Mouse (Mus musculus) stomach, embryonic 14.5 days (tissue): Measurements from ENCODE around the gene Gm3854. TPM values are rescaled to one million over a fixed set of nuclear protein-coding genes. Genes with fewer than 3 reads are reported as not detected.
"Not testable (repeated sequence)": the region's sequence is repeated elsewhere in the genome, so short reads cannot be mapped to it uniquely, and the experiment has no call there.

Experiments used
- ATAC-seq: fragments of 200-750 bp; cut with Nextera tagmentation; 2 replicates; pipeline ENCODE4 v1.8.0; 2017; ENCODE audit warnings: low read depth, moderate TSS enrichment; ENCODE audit not compliant: insufficient number of reproducible peaks, insufficient read depth, low FRiP score
- H3K27ac ChIP-seq: fragments of 300-500 bp; sonication (generic); 2 replicates; pipeline ENCODE4 v1.5.1; 2014; ENCODE audit warnings: mild to moderate bottlenecking, low read length, moderate library complexity, mixed read lengths
- H3K27me3 ChIP-seq: fragments of 300-500 bp; sonication (generic); 2 replicates; pipeline ENCODE4 v1.6.1; 2014; ENCODE audit warnings: low read length, control low read depth, mixed read lengths; ENCODE audit not compliant: control insufficient read depth, insufficient read depth
- H3K36me3 ChIP-seq: fragments of 300-500 bp; sonication (generic); 2 replicates; pipeline ENCODE4 v1.6.1; 2014; ENCODE audit warnings: mild to moderate bottlenecking, control low read depth, low read length, moderate library complexity, mixed read lengths; ENCODE audit not compliant: control insufficient read depth, insufficient read depth
- H3K4me1 ChIP-seq: fragments of 300-500 bp; sonication (generic); 2 replicates; pipeline ENCODE4 v1.6.1; 2014; ENCODE audit warnings: low read length, control low read depth, mixed read lengths; ENCODE audit not compliant: control insufficient read depth, insufficient read depth
- H3K4me2 ChIP-seq: fragments of 300-500 bp; sonication (generic); replicated peaks from 2 replicates; pipeline ENCODE4 v1.6.1; 2014; ENCODE audit warnings: low read depth, low read length, control low read depth
- H3K4me3 ChIP-seq: fragments of 300-500 bp; sonication (generic); 2 replicates; pipeline ENCODE4 v1.5.1; 2014; ENCODE audit warnings: low read depth, low read length, control low read depth
- H3K9ac ChIP-seq: fragments of 300-500 bp; sonication (generic); replicated peaks from 2 replicates; pipeline ENCODE4 v1.6.1; 2014; ENCODE audit warnings: low read depth, mild to moderate bottlenecking, control low read depth, low read length, moderate library complexity, mixed read lengths
- H3K9me3 ChIP-seq: fragments of 300-500 bp; sonication (generic); 2 replicates; pipeline ENCODE4 v1.6.1; 2016; ENCODE audit warnings: low read depth, low read length, control low read depth; ENCODE audit not compliant: control insufficient read depth
- WGBS: fragments of 180-500 bp; shearing (Covaris S2); extraction: QIAGEN DNeasy Blood & Tissue Kit; methylation state at CpG from one replicate; pipeline ENCODE4 v1.1.7; 2014; 5-methylcytosine and 5-hydroxymethylcytosine counted together
- polyA plus RNA-seq: library from polyadenylated mRNA; unstranded; fragments of >200 nt; fragmentation: Nextera tagmentation; extraction: Ambion mirVana; gene quantifications from 2 replicates; pipeline ENCODE4 v1.2.1, GENCODE M21; 2014

Gene Gm3854
- polyA plus RNA-seq: 2.1 and 2.3 TPM in 2 replicates

GRCm38 (mm10) chr7:6343501-6344071 lies at the start of gene Gm3854:
Gene Gm3854 (plus strand): TSS chr7:6343759.
- under 1% methylated on average over 26 of the region's 26 CpGs for WGBS

GRCm38 (mm10) chr7:6300796-6301195 lies 42.8 kb upstream of the Gm3854 start:
- H3K36me3 ChIP-seq, H3K9ac ChIP-seq, ATAC-seq, H3K4me1 ChIP-seq, H3K4me2 ChIP-seq, H3K27me3 ChIP-seq, H3K9me3 ChIP-seq, H3K27ac ChIP-seq, H3K4me3 ChIP-seq: not testable (repeated sequence)
- WGBS: 62% methylated on average over 11 of the region's 11 CpGs

More at GRCm38 (mm10) chr7:6343501-6344071, at the start of gene Gm3854:
- Histone ChIP-seq H3K36me3 (no peaks in the 10 kb centered on the region), H3K27ac (no peak within 1 kb of the TSS), H3K9ac (0 out of 2 replicates have a peak within 1 kb of the TSS, but pooled peaks have one; percentile 22), H3K4me2 (peak within 1 kb of the TSS; percentile 43), H3K27me3 (no peaks in the 10 kb centered on the region), H3K4me3 (peak within 1 kb of the TSS; percentile 62), H3K9me3 (no peaks in the 10 kb centered on the region), H3K4me1 (no peaks in the 10 kb centered on the region)
- ATAC-seq: peak; percentile 90

GRCm38 (mm10) chr7:6330458-6331232 lies 12.9 kb upstream of the Gm3854 start:
- peak; percentile 57 for ATAC-seq

GRCm38 (mm10) chr7:6331233-6331956 lies 12.2 kb upstream of the Gm3854 start, which contains the start of gene Zfp583:
Gene Zfp583 (minus strand): TSS chr7:6331285.
- WGBS: 6% methylated on average over 31 of the region's 31 CpGs

More at GRCm38 (mm10) chr7:6330458-6331232, 12.9 kb upstream of the Gm3854 start:
- H3K9me3 ChIP-seq: no peaks in the 10 kb centered on the region
- peak overlapping the region; percentile 70 for H3K27ac ChIP-seq
- peak overlapping the region; percentile 71 for H3K9ac ChIP-seq
- H3K36me3 ChIP-seq: no peaks in the 10 kb centered on the region; the same call in 1 of the 2 replicates
- H3K4me3 ChIP-seq: peak overlapping the region; percentile 55
- 0 out of 2 replicates have a peak, but pooled peaks cover 7% of the 10 kb centered on the region for H3K4me1 ChIP-seq
- H3K4me2 ChIP-seq: peak overlapping the region; percentile 69
- 14% methylated on average over 23 of the region's 23 CpGs for WGBS
- no peaks in the 10 kb centered on the region for H3K27me3 ChIP-seq

GRCm38 (mm10) chr7:6339865-6340264 lies 3.7 kb upstream of the Gm3854 start:
- no peaks in the 10 kb centered on the region for H3K4me1 ChIP-seq
- no peaks in the 10 kb centered on the region for H3K36me3 ChIP-seq
- no peak overlapping the region for H3K9ac ChIP-seq
- no peaks in the 10 kb centered on the region for H3K27me3 ChIP-seq
- H3K27ac ChIP-seq: no peak overlapping the region
- no peaks in the 10 kb centered on the region for H3K9me3 ChIP-seq
- H3K4me2 ChIP-seq: no peak overlapping the region
- H3K4me3 ChIP-seq: no peak overlapping the region
- no peak for ATAC-seq
- 81% methylated on average over 5 of the region's 5 CpGs for WGBS

More at GRCm38 (mm10) chr7:6331233-6331956, 12.2 kb upstream of the Gm3854 start, which contains the start of gene Zfp583:
- peak within 1 kb of the TSS; percentile 70 for H3K27ac ChIP-seq
- H3K27me3 ChIP-seq: no peaks in the 10 kb centered on the region
- peak within 1 kb of the TSS; percentile 71 for H3K9ac ChIP-seq
- no peaks in the 10 kb centered on the region for H3K9me3 ChIP-seq
- 0 out of 2 replicates have a peak, but pooled peaks cover 7% of the 10 kb centered on the region for H3K4me1 ChIP-seq
- ATAC-seq: peak; percentile 92
- peak within 1 kb of the TSS; percentile 55 for H3K4me3 ChIP-seq
- H3K36me3 ChIP-seq: no peaks in the 10 kb centered on the region; the same call in 1 of the 2 replicates
- H3K4me2 ChIP-seq: peak within 1 kb of the TSS; percentile 69

GRCm38 (mm10) chr7:6344124-6344523 lies 565 bp downstream of the Gm3854 start:
- no peak for ATAC-seq
- Histone ChIP-seq H3K9me3 (no peaks in the 10 kb centered on the region), H3K27me3 (no peaks in the 10 kb centered on the region), H3K27ac (no peak overlapping the region), H3K4me1 (no peaks in the 10 kb centered on the region), H3K36me3 (no peaks in the 10 kb centered on the region), H3K9ac (no peak overlapping the region), H3K4me3 (peak overlapping the region; percentile 62), H3K4me2 (peak overlapping the region; percentile 43)
- 25% methylated on average over 10 of the region's 10 CpGs for WGBS

GRCm38 (mm10) chr7:6358121-6358520 lies 14.6 kb downstream of the Gm3854 start:
- H3K4me3 ChIP-seq: no peak overlapping the region
- WGBS: 52% methylated on average over 2 of the region's 2 CpGs
- H3K4me1 ChIP-seq: no peaks in the 10 kb centered on the region
- no peaks in the 10 kb centered on the region for H3K9me3 ChIP-seq
- no peak overlapping the region for H3K9ac ChIP-seq
- H3K27ac ChIP-seq: no peak overlapping the region
- no peaks in the 10 kb centered on the region for H3K27me3 ChIP-seq
- peaks cover 5% of the 10 kb centered on the region; the same call in 1 of the 2 replicates for H3K36me3 ChIP-seq
- no peak for ATAC-seq
- H3K4me2 ChIP-seq: no peak overlapping the region
